Mouse (Mus musculus): ENCODE data around the gene Tmem116. TPM values are rescaled to one million over a fixed set of nuclear protein-coding genes. Genes with fewer than 3 reads are reported as not detected.

Gene Tmem116
- polyA plus RNA-seq (2012; rRNA removed): 6.6 and 9.1 TPM in 2 replicates

- WGBS: under 1% methylated on average over 17 of the region's 17 CpGs
- DNase-seq (ENCODE audit: low read depth, low spot score): no peak
Observed at GRCm38 (mm10) chr5:121451644-121452025, at the start of gene Tmem116. Gene Tmem116, plus strand, starts transcription at chr5:121451893.

- WGBS: 48% methylated on average over 8 of the region's 8 CpGs
- no peak for DNase-seq (ENCODE audit: low read depth, low spot score)
Observed at GRCm38 (mm10) chr5:121407856-121408255, 43.8 kb upstream of the Tmem116 start.

DNA sequence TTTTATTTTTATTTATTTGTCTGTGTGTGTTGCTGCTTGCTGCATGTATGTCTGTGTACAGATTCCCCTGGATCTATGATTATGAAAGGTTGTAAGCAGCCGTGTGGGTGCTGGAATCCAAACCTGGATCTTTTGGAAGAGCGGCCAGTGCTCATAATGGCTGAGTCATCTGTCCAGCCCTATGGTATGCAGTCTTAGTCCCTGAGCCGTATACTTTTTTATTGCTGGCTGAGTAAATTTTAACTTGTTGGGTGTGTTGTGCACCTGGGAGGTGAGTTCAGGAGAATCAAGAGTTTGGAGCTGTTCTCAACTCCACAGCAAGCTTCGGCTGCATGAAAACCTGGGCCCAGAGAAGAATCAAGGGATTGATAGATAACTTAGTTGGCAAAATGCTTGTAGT, 40.7 kb upstream of the Tmem116 start:
- peak; percentile 44 for DNase-seq (ENCODE audit: low read depth, low spot score)
- 22% methylated on average over 4 of the region's 4 CpGs for WGBS

- WGBS: 87% methylated on average over 9 of the region's 9 CpGs
- no peak for DNase-seq (ENCODE audit: low read depth, low spot score)
Observed at GRCm38 (mm10) chr5:121420721-121421120, 31.0 kb upstream of the Tmem116 start.

DNA sequence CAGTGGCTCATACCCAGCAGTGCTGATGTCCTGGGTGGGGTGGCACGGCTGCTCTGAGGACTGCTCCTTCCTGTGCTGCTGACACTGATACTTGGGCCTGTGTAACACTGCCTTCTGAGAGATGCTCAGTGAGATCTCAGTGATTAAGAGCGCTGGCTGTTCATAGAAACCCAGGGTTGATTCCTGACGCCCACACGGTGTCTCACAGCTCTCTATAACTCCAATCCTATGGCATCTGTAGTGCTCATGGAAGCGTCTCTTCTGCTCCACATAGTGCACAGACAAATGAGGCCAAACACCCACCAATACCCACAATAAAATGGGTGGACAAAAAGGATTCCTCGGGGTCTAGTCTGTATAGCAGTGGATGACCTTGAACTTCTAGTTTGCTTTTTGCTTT, 28.9 kb upstream of the Tmem116 start:
- no peak for DNase-seq (ENCODE audit: low read depth, low spot score)
- WGBS: 87% methylated on average over 6 of the region's 6 CpGs

DNA sequence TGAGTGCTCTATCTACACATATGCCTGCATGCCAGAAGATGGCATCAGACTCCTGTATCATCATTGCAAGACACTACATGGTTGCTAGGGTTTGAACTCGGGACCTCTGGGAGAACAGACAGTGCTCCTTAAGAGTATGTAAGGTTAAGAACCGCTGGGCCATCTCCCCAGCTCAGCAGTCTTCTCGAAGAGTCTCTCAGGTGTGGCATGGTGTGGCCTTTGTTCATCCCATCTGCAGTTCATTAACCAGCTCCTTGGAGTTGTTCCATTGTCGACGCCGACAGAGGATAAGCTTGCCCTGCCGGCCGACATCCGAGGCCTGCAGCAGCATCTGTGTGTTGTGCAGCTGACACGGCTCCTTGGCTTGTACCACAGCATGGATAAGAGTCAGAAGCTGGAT, 28.4 kb upstream of the Tmem116 start:
- 44% methylated on average over 10 of the region's 10 CpGs for WGBS
- DNase-seq (ENCODE audit: low read depth, low spot score): no peak

DNA sequence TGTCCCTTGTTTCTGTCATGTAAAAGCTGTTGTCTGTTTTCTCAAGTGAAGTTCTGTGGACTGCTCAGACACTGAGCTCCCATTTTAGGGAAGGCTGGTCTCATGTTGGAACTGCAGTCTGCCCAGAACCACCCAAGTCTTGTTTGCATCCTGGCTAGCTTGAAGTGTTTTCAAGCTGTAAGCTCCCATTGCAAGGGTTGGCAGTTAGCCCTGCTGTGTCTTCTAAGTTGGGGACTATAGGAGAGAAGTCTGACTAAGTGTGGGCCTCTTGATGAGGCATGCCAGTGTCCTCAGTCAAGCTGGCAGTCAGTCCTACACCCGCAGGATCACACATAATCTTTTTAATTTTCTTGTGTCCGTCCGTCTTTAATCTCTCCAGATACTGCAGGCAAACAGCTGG, 22.7 kb upstream of the Tmem116 start:
- no peak for DNase-seq (ENCODE audit: low read depth, low spot score)
- WGBS: 95% methylated on average over 3 of the region's 3 CpGs

DNA sequence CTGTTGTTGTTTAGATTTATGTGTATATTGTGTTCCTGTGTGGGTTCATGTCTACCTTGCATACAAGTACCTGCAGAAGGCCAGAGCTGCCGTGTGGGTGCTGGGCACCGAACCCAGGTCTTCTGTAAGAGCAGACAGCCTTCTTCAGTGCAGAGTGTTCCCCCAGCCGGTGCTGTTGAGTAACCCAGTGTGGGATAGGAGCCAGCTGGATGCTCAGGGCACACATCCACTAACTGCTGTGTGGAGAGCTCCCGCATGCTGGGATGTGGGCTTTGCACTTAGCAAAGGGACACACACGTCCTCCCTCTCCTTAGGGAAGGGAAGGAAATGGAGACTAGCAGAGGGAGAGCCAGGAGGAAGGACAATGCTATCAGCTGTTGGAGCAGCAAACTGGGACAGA, 13.6 kb upstream of the Tmem116 start:
- WGBS: 78% methylated on average over 5 of the region's 5 CpGs
- DNase-seq (ENCODE audit: low read depth, low spot score): no peak

- WGBS: 93% methylated on average over 11 of the region's 11 CpGs
Observed at GRCm38 (mm10) chr5:121438756-121439155, 12.9 kb upstream of the Tmem116 start.

DNA sequence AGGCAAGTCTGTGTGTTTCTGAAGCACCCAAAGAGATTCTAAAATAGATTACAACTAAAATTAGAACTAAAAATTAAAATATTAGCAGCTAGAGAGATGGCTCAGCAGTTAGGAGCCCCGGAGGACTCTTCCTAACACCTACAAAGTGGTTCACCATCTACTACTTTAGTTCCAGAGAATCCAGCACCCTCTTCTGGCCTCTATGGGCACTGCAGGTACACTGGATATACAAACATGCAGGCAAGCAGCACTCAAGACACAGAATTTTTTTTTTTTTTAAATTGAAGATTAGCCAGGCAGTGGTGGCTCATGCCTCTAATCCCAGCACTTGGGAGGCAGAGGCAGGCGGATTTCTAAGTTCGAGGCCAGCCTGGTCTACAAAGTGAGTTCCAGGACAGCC, 8.1 kb upstream of the Tmem116 start:
- 95% methylated on average over 3 of the region's 3 CpGs for WGBS
- no peak for DNase-seq (ENCODE audit: low read depth, low spot score)

More at GRCm38 (mm10) chr5:121438756-121439155, 12.9 kb upstream of the Tmem116 start:
- DNase-seq (ENCODE audit: low read depth, low spot score): no peak

- DNase-seq (ENCODE audit: low read depth, low spot score): no peak
- 90% methylated on average over 5 of the region's 5 CpGs for WGBS
Observed at GRCm38 (mm10) chr5:121444870-121445269, 6.8 kb upstream of the Tmem116 start.

DNA sequence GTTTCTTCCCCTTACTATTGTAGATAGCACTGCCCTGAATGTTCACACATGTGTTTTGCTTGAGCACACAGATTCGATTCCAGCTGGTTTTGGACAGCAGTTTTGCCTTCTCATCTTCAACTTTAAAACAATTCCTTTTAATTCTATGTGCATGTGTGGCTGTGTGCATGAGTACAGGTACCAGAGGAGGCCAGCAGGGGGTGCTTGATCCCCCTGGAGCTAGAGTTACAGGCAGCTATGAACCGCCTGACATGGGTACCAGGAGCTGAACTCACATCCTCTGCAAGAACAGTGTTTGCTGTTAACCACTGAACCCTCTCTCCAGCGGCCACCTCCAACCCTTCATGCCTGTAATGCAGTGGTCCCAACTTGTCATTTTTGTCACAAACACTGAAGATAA, 3.2 kb upstream of the Tmem116 start:
- no peak for DNase-seq (ENCODE audit: low read depth, low spot score)
- 96% methylated on average over 3 of the region's 3 CpGs for WGBS

GRCm38 (mm10) chr5:121449976-121450375, 1.7 kb upstream of the Tmem116 start:
- peak; percentile 61 for DNase-seq (ENCODE audit: low read depth, low spot score)
- 45% methylated on average over 6 of the region's 6 CpGs for WGBS

GRCm38 (mm10) chr5:121450476-121450875, 1.2 kb upstream of the Tmem116 start:
- WGBS: 57% methylated on average over 9 of the region's 9 CpGs
- no peak for DNase-seq (ENCODE audit: low read depth, low spot score)

GRCm38 (mm10) chr5:121451203-121451602, 490 bp upstream of the Tmem116 start:
- no peak for DNase-seq (ENCODE audit: low read depth, low spot score)
- WGBS: 7% methylated on average over 8 of the region's 8 CpGs

GRCm38 (mm10) chr5:121452026-121452869, 555 bp downstream of the Tmem116 start, which contains the start of gene Erp29:
Gene Erp29, minus strand, starts transcription at chr5:121452506.
- WGBS: under 1% methylated on average over 94 of the region's 97 CpGs
- DNase-seq (ENCODE audit: low read depth, low spot score): peak; percentile 68

- WGBS: 3% methylated on average over 9 of the region's 9 CpGs
- no peak for DNase-seq (ENCODE audit: low read depth, low spot score)
Observed at GRCm38 (mm10) chr5:121452906-121453305, 1.2 kb downstream of the Tmem116 start.

- 36% methylated on average over 13 of the region's 13 CpGs for WGBS
- no peak for DNase-seq (ENCODE audit: low read depth, low spot score)
Observed at GRCm38 (mm10) chr5:121453743-121454502, 2.2 kb downstream of the Tmem116 start.

DNA sequence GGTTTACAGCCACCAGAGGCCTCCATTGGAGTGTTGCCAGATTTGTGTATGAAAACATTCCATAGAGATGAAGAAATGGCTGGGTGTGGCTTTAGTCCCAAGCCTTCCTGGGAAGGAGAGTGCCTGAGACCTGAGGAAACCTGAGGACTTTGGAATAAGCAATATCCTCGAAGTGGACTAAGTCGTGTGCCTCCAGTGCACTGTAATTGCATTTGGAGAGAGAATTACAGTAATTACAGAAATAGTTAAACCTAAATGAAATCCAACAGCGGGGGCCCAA, 2.8 kb downstream of the Tmem116 start:
- 30% methylated on average over 3 of the region's 3 CpGs for WGBS
- DNase-seq (ENCODE audit: low read depth, low spot score): peak; percentile 64

- WGBS: 56% methylated on average over 9 of the region's 9 CpGs
Observed at GRCm38 (mm10) chr5:121455510-121456265, 4.0 kb downstream of the Tmem116 start.

More at GRCm38 (mm10) chr5:121455510-121456265, 4.0 kb downstream of the Tmem116 start:
- DNase-seq (ENCODE audit: low read depth, low spot score): no peak

All from large intestine, adult 2 months (tissue).